ENCODE assay signal across 10 mouse cellular contexts in the genomic region with DNA sequence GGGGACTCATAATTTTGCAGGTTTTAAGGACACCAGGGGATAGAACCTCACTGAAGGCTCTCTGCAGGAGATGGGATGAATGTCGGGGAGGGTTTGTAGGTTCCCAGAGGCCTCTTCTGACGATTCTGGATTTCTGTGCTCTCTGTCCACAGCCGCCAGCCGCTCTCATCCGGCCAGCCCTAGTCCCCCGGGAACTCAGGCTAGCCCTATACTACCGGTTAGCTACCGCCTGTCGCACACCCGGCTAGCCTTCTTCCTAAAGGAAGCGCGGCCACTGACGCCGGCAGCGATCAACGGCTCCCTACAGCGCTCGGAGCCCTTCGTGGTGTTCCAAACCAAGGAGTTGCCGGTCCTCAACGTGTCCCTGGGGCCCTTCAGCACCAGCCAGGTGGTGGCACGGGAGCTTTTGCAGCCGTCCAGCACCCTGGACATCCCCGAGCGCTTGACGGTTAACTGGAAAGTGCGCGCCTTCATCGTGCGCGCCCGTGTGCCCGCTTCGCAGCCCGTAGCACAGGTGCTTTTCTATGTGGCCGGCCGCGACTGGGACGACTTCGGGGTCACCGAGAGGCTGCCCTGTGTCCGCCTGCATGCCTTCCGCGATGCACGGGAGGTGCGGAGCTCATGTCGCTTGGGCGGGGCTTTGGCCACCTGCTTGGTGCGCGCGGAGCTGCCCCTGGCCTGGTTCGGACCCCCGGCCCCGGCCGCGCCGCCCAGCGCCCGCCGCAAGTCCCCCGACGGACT. TPM values are rescaled to one million over a fixed set of nuclear protein-coding genes. Genes with fewer than 3 reads are reported as not detected.
DNase-seq lines count a peak whose midpoint lies in the region; ATAC-seq lines count a peak whose summit lies in the region.
"Had no signal": no experiment of that assay in that cellular context is flagged by ENCODE, and none has a peak within 500 bp of the region (broad histone marks: within the 10 kb centered on the region; RNA-seq: fewer than 3 reads in every experiment).

No protein-coding gene starts in this region.

- H3K4me1 ChIP-seq in heart, embryonic 11.5 days (ENCODE audit: control insufficient read depth, insufficient read depth, low read length), result peaks cover 3% of the 10 kb centered on the region; the same call in 1 of the 2 replicates
- peaks cover 16% of the 10 kb centered on the region for H3K4me1 ChIP-seq in midbrain, embryonic 10.5 days

- H3K4me2 ChIP-seq in heart, embryonic 11.5 days, result peak overlapping the region; percentile 72

- H3K36me3 ChIP-seq in heart, embryonic 11.5 days (ENCODE audit: control insufficient read depth, insufficient read depth, low read length), result no peaks in the 10 kb centered on the region
- H3K36me3 ChIP-seq in midbrain, embryonic 10.5 days, result no peaks in the 10 kb centered on the region

- H3K9ac ChIP-seq in heart, embryonic 11.5 days (ENCODE audit: low read depth, low read length), result no peak overlapping the region

- 2% methylated on average over 62 of the region's 62 CpGs for WGBS in heart, embryonic 11.5 days (ENCODE audit: insufficient replicate concordance)
- WGBS in midbrain, embryonic 10.5 days, result 2% methylated on average over 62 of the region's 62 CpGs

- ATAC-seq in heart, embryonic 11.5 days (replicated peaks; ENCODE audit: insufficient number of reproducible peaks, low FRiP score, low TSS enrichment), result no peak

- no peak overlapping the region for H3K27ac ChIP-seq in heart, embryonic 11.5 days (ENCODE audit: low read depth, low read length)
- H3K27ac ChIP-seq in midbrain, embryonic 10.5 days (replicated peaks), result 0 out of 2 replicates have a peak overlapping the region, but pooled peaks have one; percentile 33

- no peaks in the 10 kb centered on the region for H3K9me3 ChIP-seq in heart, embryonic 11.5 days (replicated peaks; ENCODE audit: control insufficient read depth, low read length)
- no peaks in the 10 kb centered on the region for H3K9me3 ChIP-seq in midbrain, embryonic 10.5 days (replicated peaks)

- H3K4me3 ChIP-seq in heart, embryonic 11.5 days (ENCODE audit: low read depth, low read length), result peak overlapping the region; percentile 40
- H3K4me3 ChIP-seq in midbrain, embryonic 10.5 days, result peak overlapping the region; percentile 61

- no peak for DNase-seq in heart, adult 9 months (ENCODE audit: low spot score in 2 of 2)
- peak; percentile 13 for DNase-seq in R1 (ENCODE audit: low read depth, low spot score)
- DNase-seq in heart, postnatal 4 days, result peak; percentile 6
- peak; percentile 30 for DNase-seq in midbrain, embryonic 10.5 days (ENCODE audit: low spot score)
- DNase-seq in cerebellum, adult 8-10 months, result no peak
- no peak for DNase-seq in adrenal gland, postnatal 14 days
- no peak for DNase-seq in spleen, postnatal 10 days (ENCODE audit: low spot score in 2 of 2)
- DNase-seq: B cell, adult 2 months; kidney, postnatal 14 days had no signal

- H3K27me3 ChIP-seq in heart, embryonic 11.5 days (ENCODE audit: control insufficient read depth, insufficient read depth, low read length), result peaks cover 39% of the 10 kb centered on the region
- H3K27me3 ChIP-seq in midbrain, embryonic 10.5 days (ENCODE audit: low read depth, poor library complexity, severe bottlenecking), result peaks cover 83% of the 10 kb centered on the region

RNA-seq across cellular contexts. Expression of a gene that starts 45.6 kb away (rescaled TPM):
- polyA plus RNA-seq in heart, embryonic 11.5 days (2014; fragmentation: Nextera tagmentation; extraction: Ambion mirVana), result 0.11 and 0.29 TPM in 2 replicates
- total RNA-seq in heart, postnatal 4 days (2021), result under 1 TPM; 0.11 to 0.29 TPM
- polyA plus RNA-seq in midbrain, embryonic 10.5 days (2016; fragmentation: Nextera tagmentation; extraction: Ambion mirVana), result 0.89 and 0.93 TPM in 2 replicates
- 0.85 and 0.90 TPM in 2 replicates for total RNA-seq in adrenal gland, postnatal 14 days (2021)

Comparison
In these comparisons a context has a peak if more than half of its experiments do, and no peak if none do; other contexts are left out.
1. DNase-seq: peak in R1 (single experiment), heart, postnatal 4 days (single experiment) and midbrain, embryonic 10.5 days (single experiment); none in heart, adult 9 months (0 of 2), cerebellum, adult 8-10 months (single experiment), adrenal gland, postnatal 14 days (single experiment) and spleen, postnatal 10 days (0 of 2).